8 mouse cellular contexts compared by ENCODE assay signal in the genomic region with DNA sequence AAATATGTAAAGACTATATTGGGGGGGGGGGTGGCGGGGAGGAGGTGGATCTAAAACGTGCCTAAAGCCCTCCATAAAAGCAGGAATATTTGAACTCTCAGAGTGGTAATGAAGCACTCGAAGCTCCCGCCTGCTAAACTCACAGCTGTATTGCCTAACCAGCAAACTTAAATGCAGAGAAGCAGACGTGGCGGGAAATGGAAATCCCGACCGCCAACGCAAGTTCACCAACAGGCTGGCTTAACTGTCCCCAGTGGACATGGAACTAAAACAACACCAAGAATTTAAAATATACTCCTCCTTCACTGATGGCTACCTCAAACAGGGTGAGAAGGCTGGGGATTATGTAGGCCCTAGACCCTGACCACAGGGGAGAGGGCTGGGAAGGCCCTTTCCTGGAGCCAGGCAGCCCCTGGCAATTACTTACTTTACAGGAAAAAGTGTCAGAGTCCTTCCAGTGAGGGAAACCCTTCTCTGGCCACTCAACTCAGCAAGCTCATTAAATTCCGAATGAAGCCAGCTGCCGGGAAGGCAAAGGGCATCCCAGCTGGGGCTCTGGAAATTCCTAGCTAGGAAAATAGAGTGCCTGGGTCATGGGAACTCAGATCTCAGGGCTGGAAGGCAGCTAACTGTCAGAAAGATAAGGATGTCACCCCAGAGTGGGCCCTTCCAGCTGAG.
DNase-seq lines count a peak whose midpoint lies in the region; ATAC-seq lines count a peak whose summit lies in the region.

No protein-coding gene starts in this region.

- 61% methylated on average over 11 of the region's 11 CpGs for WGBS in embryonic facial prominence, embryonic 10.5 days
- WGBS in liver, embryonic 12.5 days (ENCODE audit: insufficient replicate concordance): 67% methylated on average over 11 of the region's 11 CpGs

- no peak overlapping the region for H3K9ac ChIP-seq in liver, embryonic 12.5 days

- no peak overlapping the region for H3K4me3 ChIP-seq in embryonic facial prominence, embryonic 10.5 days
- no peak overlapping the region for H3K4me3 ChIP-seq in liver, embryonic 12.5 days

- ATAC-seq in liver, embryonic 12.5 days: no peak

- no peaks in the 10 kb centered on the region for H3K27me3 ChIP-seq in embryonic facial prominence, embryonic 10.5 days (replicated peaks; ENCODE audit: low read depth, poor library complexity, severe bottlenecking)
- H3K27me3 ChIP-seq in liver, embryonic 12.5 days (replicated peaks): no peaks in the 10 kb centered on the region

- H3K9me3 ChIP-seq in embryonic facial prominence, embryonic 10.5 days: no peaks in the 10 kb centered on the region
- no peaks in the 10 kb centered on the region for H3K9me3 ChIP-seq in liver, embryonic 12.5 days (replicated peaks)

- no peak overlapping the region for H3K4me2 ChIP-seq in liver, embryonic 12.5 days

- peak; percentile 25 for DNase-seq in ZHBTc4 (ENCODE audit: low read depth, low spot score)
- peak; percentile 53 for DNase-seq in embryonic facial prominence, embryonic 10.5 days (ENCODE audit: low spot score)
- DNase-seq in hindlimb bud, embryonic 11.5 days (ENCODE audit: extremely low spot score, low read depth, low spot score): peak; percentile 56
- no peak for DNase-seq in adrenal gland, postnatal 10 days
- DNase-seq in thymus, postnatal 10 days (ENCODE audit: low spot score in 2 of 2): no peak
- DNase-seq in T-cell, adult 2 months (ENCODE audit: low spot score): no peak
- no peak for DNase-seq in spleen, postnatal 14 days (ENCODE audit: low spot score in 2 of 2)

- H3K4me1 ChIP-seq in embryonic facial prominence, embryonic 10.5 days: peaks cover 16% of the 10 kb centered on the region
- peaks cover 21% of the 10 kb centered on the region for H3K4me1 ChIP-seq in liver, embryonic 12.5 days

- H3K36me3 ChIP-seq in embryonic facial prominence, embryonic 10.5 days (replicated peaks): no peaks in the 10 kb centered on the region
- H3K36me3 ChIP-seq in liver, embryonic 12.5 days: no peaks in the 10 kb centered on the region; the same call in 1 of the 2 replicates

- H3K27ac ChIP-seq in embryonic facial prominence, embryonic 10.5 days (replicated peaks): peak overlapping the region; percentile 57; the same call in 1 of the 2 replicates
- H3K27ac ChIP-seq in liver, embryonic 12.5 days: peak overlapping the region; percentile 78

Comparison
In these comparisons a context has a peak if more than half of its experiments do, and no peak if none do; other contexts are left out.
1. DNase-seq: peak in ZHBTc4 (single experiment), embryonic facial prominence, embryonic 10.5 days (single experiment) and hindlimb bud, embryonic 11.5 days (single experiment); none in adrenal gland, postnatal 10 days (single experiment), thymus, postnatal 10 days (0 of 2), T-cell, adult 2 months (single experiment) and spleen, postnatal 14 days (0 of 2).